Mouse (Mus musculus): ENCODE measurements around the gene Csrp1.

Csrp1 gene

GRCm38 (mm10) chr1:135698046-135698445, 21.8 kb upstream of the Csrp1 start:
- DNase-seq (ENCODE audit: low read depth, low spot score) = no peak

- DNase-seq (ENCODE audit: low read depth, low spot score) = peak; percentile 80
Observed at GRCm38 (mm10) chr1:135698451-135698921, 21.4 kb upstream of the Csrp1 start.

GRCm38 (mm10) chr1:135698996-135699705, 20.7 kb upstream of the Csrp1 start:
- peak; percentile 77 for DNase-seq (ENCODE audit: low read depth, low spot score)

- DNase-seq (ENCODE audit: low read depth, low spot score) = no peak
Observed at GRCm38 (mm10) chr1:135699892-135700291, 20.0 kb upstream of the Csrp1 start.

- peak; percentile 79 for DNase-seq (ENCODE audit: low read depth, low spot score)
Observed at GRCm38 (mm10) chr1:135700605-135701004, 19.3 kb upstream of the Csrp1 start.

GRCm38 (mm10) chr1:135701314-135701713, 18.5 kb upstream of the Csrp1 start:
- no peak for DNase-seq (ENCODE audit: low read depth, low spot score)

GRCm38 (mm10) chr1:135702722-135703121, 17.1 kb upstream of the Csrp1 start:
- DNase-seq (ENCODE audit: low read depth, low spot score) = no peak

GRCm38 (mm10) chr1:135704317-135704821, 15.5 kb upstream of the Csrp1 start:
- DNase-seq (ENCODE audit: low read depth, low spot score) = no peak

GRCm38 (mm10) chr1:135708369-135708768, 11.5 kb upstream of the Csrp1 start:
- DNase-seq (ENCODE audit: low read depth, low spot score) = no peak

GRCm38 (mm10) chr1:135711126-135711525, 8.7 kb upstream of the Csrp1 start:
- DNase-seq (ENCODE audit: low read depth, low spot score) = no peak

GRCm38 (mm10) chr1:135714028-135714815, 5.6 kb upstream of the Csrp1 start:
- no peak for DNase-seq (ENCODE audit: low read depth, low spot score)

- DNase-seq (ENCODE audit: low read depth, low spot score) = no peak
Observed at GRCm38 (mm10) chr1:135714901-135715609, 4.8 kb upstream of the Csrp1 start.

GRCm38 (mm10) chr1:135719486-135719885, 375 bp upstream of the Csrp1 start:
- DNase-seq (ENCODE audit: low read depth, low spot score) = peak; percentile 84

GRCm38 (mm10) chr1:135723016-135723415, 3.2 kb downstream of the Csrp1 start:
- no peak for DNase-seq (ENCODE audit: low read depth, low spot score)

GRCm38 (mm10) chr1:135724134-135724533, 4.3 kb downstream of the Csrp1 start:
- DNase-seq (ENCODE audit: low read depth, low spot score) = no peak

- no peak for DNase-seq (ENCODE audit: low read depth, low spot score)
Observed at GRCm38 (mm10) chr1:135725324-135725723, 5.5 kb downstream of the Csrp1 start.

GRCm38 (mm10) chr1:135725936-135726335, 6.1 kb downstream of the Csrp1 start:
- DNase-seq (ENCODE audit: low read depth, low spot score) = no peak

- DNase-seq (ENCODE audit: low read depth, low spot score) = peak; percentile 91
Observed at GRCm38 (mm10) chr1:135728631-135729366, 8.9 kb downstream of the Csrp1 start.

GRCm38 (mm10) chr1:135729367-135729713, 9.5 kb downstream of the Csrp1 start:
- DNase-seq (ENCODE audit: low read depth, low spot score) = no peak

GRCm38 (mm10) chr1:135729821-135730220, 10.0 kb downstream of the Csrp1 start:
- peak; percentile 45 for DNase-seq (ENCODE audit: low read depth, low spot score)

GRCm38 (mm10) chr1:135730296-135730695, 10.4 kb downstream of the Csrp1 start:
- DNase-seq (ENCODE audit: low read depth, low spot score) = no peak
